Mouse (Mus musculus): ENCODE results near the gene Togaram1. TPM values are rescaled to one million over a fixed set of nuclear protein-coding genes. Genes with fewer than 3 reads are reported as not detected.

The Togaram1 gene
- total RNA-seq, 2 experiments from 2014 or later: 16.5 to 18.9 TPM

DNA sequence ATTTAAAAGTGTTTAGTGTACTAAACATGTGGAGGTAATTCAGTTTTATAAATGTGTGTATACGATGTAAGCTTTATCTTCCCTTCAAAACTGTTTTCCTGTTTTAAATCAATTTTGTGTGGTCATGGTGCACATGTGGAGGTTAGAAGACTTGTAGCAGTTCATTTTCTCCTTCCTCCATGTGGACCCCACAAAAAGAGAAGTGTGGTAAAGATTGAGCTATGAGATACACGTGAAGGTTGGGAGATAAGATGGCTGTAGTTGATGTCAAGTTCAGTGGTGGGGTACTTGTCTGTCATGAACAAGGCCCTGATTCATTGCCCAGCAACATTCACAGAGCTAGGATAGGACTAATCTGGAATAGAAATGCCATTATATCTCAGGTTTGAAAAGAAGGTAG lies 92.6 kb downstream of the Togaram1 start:
- no peak for DNase-seq

DNA sequence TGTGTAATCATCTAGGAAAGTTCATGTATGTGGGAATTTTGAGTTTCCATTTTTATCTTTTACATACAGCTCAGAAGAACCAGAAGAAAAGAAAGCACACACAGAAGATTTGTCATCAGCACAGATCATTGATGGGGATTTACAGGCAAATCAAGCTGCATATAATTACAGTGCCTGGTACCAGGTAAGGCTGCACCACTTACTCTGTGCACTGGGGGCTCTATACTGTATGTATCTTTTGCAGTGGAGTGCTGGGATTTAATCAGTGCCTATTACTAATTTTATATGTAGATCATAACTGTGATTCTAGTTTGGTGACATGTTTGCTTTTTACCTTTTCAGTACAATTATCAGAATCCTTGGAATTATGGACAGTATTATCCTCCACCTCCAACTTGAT lies 95.5 kb downstream of the Togaram1 start:
- no peak for DNase-seq

DNA sequence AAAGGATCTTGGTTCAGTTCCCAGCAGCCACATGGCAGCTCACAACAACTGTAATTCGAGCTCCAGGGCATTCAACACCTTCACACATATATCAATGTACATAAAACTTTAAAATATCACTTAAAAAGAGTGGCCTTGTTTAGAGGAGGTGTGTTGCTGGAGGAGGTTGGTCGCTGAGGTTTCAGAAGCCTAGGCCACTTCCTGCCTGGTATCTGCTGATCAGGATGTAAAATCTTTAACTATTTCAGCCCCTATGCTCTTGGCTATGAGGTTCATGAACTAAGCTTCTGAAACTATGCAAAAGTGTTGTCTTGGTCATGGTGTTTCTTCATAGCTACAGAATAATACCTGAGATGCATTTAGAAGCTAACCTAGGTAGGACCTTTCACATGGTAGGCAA lies 99.6 kb downstream of the Togaram1 start:
- no peak for DNase-seq

DNA sequence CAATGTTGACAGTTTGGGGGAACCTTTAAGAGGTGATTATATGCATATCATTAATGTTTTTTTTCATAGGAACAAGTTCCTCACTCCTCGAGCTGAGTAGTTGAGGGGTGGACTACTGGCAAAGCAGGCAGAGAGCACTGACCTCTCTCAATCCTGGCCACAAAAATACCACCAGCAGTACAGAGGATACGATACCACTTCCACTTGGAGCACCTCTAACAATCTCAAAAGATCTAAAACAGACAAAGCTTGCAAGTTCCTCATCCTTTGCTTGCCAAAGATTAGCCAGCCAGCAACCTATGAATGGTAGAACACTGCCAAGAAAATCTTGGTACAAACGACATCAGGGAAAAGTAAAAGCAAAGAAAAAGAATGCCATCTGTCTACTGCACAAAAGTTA lies 100.6 kb downstream of the Togaram1 start:
- DNase-seq: no peak

DNA sequence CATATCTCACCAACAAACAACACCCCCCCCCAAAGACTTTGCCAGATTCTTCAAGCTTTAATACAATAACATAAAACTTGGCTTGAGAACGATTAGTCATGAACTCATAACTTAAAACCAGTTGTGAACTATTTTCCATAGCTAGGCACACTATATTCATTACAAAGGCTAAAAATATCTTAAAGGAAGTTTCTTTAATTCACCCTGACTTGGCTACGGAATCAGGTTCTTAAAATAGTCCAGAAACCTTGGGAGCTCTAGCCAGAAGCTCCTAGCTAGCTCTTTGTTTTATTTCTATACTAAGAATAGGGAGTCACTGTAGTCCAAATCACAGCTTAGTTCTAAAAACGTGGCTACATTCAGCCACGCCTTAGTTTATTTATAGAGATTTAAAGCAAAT lies 102.8 kb downstream of the Togaram1 start:
- DNase-seq: no peak

Other genes starting within 250 kb of the Togaram1 start
- 1 to 10 TPM; 3.8 to 4.9 TPM for gene Gm527, start 47.9 kb upstream of the Togaram1 start, total RNA-seq (2021)
- 10 to 100 TPM; 12.9 to 13.0 TPM for gene Klhl28, start 270 bp upstream of the Togaram1 start, total RNA-seq (2021)
- 10 to 100 TPM; 24.4 to 26.3 TPM for gene Prpf39, start 70.5 kb downstream of the Togaram1 start, total RNA-seq (2021)
- 100 to 1,000 TPM; 201 to 203 TPM for gene Fkbp3, start 108.2 kb downstream of the Togaram1 start, total RNA-seq (2021)
- 10 to 100 TPM in 1 of 2 experiments, 1 to 10 TPM in 1; 9.5 to 14.0 TPM for gene Fancm, start 109.8 kb downstream of the Togaram1 start, total RNA-seq (2021)
- gene Mis18bp1, start 206.8 kb downstream of the Togaram1 start, total RNA-seq (2021): 10 to 100 TPM; 10.9 to 13.9 TPM

Measured in heart, postnatal 4 days (tissue).